Mouse (Mus musculus) E14TG2a.4 (cell line): ENCODE measurements around the gene Phlda1.

Experiments used
- CTCF ChIP-seq: conservative IDR thresholded peaks from 2 replicates; pipeline ENCODE4 v1.5.1; 2014; ENCODE audit warnings: low read length
- NANOG ChIP-seq: IDR thresholded peaks from 2 replicates; pipeline ENCODE4 v1.6.1; 2014; ENCODE audit warnings: borderline replicate concordance, low read length, mixed read lengths
- POU5F1 ChIP-seq: IDR thresholded peaks from 2 replicates; pipeline ENCODE4 v1.6.1; 2014; ENCODE audit warnings: low read length, borderline replicate concordance

- TF ChIP-seq CTCF (no peak), NANOG (no peak), POU5F1 (no peak)
Measured at GRCm38 (mm10) chr10:111506926-111507459, 907 bp downstream of the Phlda1 start.
